Mouse (Mus musculus) liver, adult (tissue): ENCODE measurements around the gene Slc22a21.

ENCODE experiments used
- GATA4 ChIP-seq: IDR thresholded peaks from 2 replicates; pipeline ENCODE4 v1.6.1; 2014; ENCODE audit warnings: mild to moderate bottlenecking, low read length; ENCODE audit not compliant: insufficient replicate concordance

Slc22a21 gene

DNA sequence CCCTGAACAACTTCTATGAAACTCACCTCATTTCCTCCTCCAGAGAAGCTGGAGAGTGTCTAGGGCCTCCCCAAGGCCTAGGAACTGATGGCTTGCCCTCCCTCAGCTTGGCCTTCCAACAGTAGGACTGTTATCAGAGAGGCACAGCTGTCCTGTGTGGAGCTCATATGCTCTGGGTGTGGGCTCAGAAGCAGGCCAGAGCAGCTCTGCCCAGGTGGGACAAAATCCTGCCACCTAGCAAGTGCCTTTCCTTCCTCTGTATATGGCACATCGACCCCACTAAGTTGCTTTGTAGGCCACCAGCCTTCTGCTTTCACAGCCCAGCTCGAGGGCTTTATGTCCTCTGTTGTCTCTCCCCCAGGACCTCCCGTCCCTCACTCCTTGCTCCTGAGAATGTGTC is 24.6 kb upstream of the Slc22a21 start:
- TF ChIP-seq GATA4: no peak

DNA sequence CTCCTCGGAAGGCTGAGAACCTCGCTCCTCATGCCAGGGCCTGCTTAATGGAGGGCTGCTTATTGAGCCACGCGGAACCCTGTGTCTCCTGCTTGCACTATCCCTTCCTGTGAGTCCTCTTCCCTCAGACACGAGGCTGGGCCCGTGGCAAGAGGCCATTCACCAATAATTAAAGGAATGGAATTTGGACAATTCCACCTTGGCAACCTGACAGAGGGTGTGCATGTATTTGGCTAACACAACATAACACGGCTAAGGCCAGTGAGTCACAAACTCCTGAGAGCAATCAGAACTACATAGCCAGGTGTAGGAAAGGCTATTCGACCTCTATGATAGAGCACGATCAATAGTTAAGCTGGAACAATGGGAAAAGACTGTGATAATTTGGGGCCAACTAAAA is 24.1 kb upstream of the Slc22a21 start:
- no peak for TF ChIP-seq GATA4

DNA sequence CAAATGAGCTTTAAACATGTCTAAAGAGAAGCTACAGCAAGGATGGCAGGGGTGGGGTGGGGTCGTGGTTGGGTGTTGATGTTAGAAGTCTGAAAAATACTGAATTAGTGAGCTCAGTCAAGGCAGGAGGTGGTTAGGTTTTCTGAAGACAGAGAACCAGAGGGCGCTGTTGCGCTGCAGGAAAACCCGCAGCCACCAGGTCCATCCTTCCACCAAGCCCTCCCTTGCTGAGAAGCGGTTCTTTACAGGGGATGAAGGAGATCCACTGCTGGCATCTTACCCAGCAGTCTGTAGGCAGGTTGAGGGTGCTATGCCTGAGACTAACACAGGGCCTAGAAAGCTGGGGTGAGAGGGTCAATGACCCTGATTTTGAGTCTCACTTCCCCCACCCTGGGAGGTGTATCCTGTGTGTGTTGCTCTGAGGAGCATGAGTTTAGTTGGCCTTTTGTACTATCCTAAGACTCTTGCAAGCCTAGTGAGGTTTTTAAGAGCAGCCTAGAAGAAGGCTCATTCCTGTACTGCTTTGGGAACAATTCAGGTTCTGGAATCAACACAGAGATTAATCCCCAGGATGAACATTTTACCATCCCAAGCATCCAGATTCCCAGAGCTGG is 22.1 kb upstream of the Slc22a21 start:
- TF ChIP-seq GATA4: no peak

DNA sequence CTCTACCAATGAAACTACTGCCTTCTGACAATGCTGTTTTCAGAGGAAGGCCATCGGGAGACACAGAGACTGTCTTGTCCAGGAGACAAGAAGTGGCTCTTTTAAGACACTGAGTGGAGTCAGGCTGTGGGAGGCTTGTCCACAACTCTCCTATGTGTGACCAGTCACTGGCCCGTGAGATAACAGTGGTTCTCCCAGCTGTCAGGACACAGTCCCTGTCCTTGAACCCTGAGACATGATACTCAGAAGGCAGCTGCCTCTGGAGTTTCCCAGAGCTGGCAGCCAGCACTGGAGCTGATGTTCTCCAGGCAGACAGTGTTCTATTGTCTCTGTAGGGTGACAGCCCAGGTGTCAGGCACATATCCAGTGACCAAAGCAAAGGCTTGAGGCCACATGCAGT is 17.5 kb upstream of the Slc22a21 start:
- TF ChIP-seq GATA4: no peak

DNA sequence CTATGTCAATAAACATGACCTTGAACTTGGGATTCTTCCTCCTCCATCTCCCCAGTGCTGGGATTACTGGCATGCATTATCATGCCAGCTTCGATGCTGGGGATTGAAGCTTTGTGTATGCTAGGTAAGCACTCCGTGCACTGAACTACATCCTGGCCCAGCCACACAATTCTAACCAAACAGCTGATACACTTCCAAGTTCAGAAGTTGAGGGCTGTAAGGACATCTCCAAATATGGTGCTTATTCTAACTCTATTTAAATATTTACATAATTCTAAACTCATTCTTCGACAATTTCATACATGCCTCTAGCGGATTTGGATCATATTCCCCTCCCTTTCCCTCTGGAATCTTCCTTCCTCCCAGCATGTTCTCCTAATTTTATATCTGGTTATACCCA is 12.1 kb upstream of the Slc22a21 start:
- no peak for TF ChIP-seq GATA4

DNA sequence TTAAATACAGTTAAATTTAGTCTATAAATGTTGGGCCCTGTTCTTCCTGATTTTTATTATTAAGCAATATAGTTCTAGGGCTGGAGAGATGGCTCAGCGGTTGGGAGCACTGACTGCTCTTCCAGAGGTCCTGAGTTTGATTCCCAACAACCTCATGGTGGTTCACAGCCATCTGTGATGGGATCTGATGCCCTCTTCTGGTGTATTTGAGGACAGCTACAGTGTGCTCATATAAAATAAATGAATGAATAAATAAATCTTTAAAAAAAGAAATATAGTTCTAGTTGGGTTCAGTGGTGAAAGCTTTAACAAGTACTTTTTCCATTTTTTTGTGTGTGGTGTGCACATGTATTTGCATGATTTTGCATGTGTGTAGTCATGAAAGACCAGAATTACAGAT is 9.1 kb upstream of the Slc22a21 start:
- TF ChIP-seq GATA4: no peak

DNA sequence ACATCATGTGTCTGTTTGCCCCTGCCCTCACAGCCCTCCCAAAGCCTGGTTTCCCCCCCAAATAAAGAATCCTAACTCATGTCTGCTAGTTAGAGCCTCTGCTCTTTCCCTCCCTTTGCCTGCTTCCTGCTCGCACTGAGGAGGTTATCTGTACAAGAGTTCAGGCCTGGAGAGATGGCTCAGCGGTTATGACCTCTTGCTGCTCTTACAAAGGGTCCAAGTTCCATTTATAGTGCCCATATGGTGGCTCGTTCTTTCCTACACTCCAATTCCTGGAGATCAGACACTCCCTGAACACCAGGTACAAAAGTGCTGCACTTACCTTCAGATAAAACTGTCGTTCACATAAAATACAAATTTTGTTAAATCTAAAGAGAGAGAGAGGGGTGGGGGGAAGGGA is 7.9 kb upstream of the Slc22a21 start:
- no peak for TF ChIP-seq GATA4

DNA sequence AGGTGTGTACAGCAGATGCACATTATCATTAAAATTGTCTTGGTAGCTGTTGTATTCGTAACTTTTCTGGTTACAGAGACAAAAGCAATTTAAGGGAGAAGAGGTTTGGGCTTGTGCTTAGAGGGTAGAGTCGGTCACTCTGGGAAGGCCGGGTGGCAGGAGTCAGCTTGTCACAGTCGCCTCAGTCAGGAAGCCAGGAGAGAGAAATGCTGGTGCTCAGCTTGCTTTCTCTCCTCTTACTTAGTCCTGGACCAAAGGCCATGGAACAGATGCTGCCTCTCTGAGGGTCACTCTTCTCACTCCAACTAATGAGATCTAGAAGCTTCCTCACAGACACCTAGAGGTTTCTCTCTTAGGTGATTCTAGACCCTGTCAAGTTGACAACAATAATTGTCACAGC is 1.3 kb upstream of the Slc22a21 start:
- TF ChIP-seq GATA4: no peak

DNA sequence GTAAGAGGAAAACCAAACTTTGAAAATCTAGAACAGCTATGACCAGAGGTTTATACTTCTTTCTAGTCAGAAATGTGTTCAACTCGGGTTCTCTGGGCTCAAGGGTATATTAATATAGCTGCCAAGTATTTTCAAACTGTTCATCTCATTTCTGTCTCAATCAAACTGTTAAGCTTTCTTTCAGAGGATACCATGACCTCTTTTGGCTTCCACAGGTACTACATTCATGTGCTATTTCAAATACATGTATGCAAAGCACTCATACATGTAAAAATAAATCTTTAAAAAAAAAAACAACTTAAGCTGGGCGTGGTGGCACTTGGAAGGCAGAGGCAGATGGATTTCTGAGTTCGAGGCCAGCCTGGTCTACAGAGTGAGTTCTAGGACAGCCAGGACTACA is 2.5 kb downstream of the Slc22a21 start:
- TF ChIP-seq GATA4: no peak

DNA sequence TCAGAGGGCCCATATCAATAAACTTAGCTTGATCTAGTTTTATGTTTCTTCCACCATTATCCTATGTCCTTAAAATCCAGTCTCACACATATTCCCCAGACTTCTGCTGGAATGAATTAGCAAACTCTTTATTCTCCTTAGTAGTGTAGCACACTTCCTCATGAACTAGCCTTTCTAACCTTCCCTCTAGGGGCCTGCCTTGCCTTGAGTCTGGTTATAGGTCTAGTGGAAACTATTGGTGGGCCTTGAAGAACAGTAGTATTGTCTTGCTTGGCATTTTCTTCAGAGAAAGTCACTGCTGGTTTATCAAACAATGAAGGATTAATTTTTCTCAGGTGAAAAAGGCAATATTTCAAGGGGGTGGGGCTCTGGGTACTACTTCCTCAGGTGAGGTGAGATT is 4.6 kb downstream of the Slc22a21 start:
- TF ChIP-seq GATA4: no peak

DNA sequence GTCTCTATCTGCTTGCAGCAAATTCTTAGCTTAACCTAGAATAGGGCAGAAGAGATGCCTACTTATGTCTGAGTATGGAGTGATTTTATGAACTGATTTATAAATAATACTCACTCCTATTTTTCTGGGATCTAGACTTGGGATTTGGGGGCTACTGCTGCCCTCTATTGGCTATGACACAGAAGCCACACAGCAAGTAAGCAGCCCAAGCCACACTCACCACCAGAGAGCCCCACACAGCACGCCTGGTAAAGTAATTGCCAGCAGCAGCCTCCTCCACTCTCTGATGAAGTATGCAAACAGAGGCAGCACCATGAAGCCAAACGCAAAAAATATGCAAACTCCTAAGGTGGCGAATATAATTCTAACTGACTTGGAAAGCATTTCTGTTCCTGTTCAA is 21.1 kb downstream of the Slc22a21 start:
- no peak for TF ChIP-seq GATA4

DNA sequence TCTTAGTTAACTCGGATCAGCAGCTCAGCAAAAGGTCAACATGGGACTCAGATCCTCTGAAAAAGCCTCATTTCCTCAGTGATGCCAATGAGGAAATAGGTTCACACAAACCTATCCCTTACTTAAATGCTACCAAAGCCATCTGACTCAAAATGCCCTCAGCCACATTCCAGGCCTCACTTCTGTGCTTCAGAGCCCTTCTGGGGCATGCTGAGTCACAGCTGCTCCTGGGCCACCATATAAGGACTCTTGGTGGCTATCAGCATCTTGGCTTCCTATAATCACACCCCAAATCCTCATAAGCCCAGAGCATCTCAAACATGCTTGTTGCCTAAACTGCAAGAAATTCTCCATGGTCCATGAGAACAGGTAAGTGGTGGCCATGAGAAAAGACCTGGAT is 23.5 kb downstream of the Slc22a21 start:
- TF ChIP-seq GATA4: no peak

DNA sequence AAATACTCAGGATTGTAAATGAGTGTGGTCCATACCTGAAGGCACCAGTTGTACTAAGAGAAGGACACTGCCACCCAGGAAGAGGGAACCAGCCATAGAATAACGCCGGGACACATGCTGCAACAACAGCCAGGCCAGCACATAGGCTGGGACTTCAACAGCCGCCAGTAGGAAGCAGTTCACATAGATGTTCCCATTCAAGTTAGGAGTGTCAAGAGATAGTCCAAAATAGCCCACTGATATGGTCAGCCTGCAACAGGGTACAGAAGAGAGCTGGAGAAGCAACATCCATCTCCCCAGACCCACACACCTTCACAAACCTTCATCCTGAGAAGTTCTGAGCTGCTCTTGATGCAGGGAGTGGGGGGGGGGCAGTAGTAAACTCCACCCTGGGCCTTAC is 25.5 kb downstream of the Slc22a21 start:
- TF ChIP-seq GATA4: no peak

DNA sequence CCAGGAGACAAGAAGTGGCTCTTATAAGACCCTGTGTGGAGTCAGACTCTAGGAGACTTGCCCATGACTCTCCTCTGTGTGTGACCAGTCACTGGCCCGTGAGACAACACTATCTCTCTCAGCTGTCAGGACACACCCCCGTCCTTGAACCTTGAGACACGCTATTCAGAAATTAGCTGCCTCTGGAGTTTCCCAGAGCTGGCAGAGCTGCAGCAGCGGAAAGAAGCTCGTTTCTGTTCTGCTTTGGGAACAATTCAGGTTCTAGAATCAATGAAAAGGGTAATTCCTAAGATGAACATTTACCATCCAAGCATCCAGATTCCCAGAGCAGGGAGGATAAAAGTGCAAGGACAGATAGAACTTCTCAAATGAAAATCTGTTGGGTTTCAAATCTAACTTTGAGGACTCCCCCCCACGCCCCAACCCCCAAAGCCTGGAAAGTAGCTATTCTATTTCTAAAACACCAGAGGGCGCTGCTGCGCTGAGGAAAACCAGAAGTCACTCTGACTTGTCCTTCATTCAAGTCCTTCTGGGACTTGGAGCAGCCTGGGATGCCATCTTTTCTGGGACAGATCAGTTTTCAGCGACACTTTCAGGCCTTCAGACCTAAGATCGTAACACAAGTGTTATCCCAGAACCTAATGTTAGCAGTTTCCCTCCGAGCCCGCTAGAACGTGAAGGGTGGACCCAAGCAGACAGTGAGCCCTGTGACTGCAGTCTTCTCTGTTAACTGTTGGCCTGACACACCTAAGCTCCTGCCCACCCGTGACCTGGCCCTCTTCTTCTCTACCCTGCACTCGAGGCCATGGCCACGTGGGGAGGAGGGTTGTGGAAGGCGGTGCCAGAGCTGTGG is 48.8 kb downstream of the Slc22a21 start:
- no peak for TF ChIP-seq GATA4

DNA sequence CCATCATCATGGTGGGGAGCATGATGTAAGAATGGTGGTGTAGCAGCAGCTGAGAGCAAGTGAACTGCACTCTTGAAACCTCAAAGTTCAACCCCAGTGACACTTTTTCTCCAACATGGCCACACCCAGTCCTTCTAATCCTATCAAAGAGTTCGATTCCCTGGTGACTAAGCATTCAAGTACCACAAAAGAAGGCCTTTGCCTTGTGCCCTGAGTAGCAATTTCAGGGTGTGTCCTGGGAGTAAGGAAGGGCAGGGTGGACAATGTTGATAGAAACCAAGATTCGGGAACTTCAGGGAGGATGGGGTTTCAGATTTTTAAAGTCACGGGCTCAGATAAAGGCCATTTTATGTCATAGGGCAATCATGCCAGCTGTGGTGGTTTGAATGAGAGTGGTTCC is 50.4 kb downstream of the Slc22a21 start:
- TF ChIP-seq GATA4: no peak

DNA sequence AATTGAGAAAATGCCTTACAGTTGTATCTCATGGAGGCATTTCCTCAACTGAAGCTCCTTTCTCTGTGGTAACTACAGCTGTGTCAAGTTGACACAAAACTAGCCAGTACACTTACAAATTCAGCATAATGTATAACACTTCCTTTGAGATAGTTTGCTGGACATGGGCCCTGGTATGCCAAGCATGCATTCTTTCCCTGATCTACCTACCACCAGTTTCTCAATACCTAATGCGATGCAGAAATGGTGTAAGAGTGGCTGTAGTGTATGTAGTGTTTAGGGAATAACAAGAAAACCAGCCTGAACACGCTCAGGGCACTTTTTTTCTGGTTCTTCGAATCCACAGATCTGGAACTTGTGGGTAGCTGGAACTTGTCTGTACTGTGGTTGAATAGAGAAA is 51.5 kb downstream of the Slc22a21 start:
- no peak for TF ChIP-seq GATA4

DNA sequence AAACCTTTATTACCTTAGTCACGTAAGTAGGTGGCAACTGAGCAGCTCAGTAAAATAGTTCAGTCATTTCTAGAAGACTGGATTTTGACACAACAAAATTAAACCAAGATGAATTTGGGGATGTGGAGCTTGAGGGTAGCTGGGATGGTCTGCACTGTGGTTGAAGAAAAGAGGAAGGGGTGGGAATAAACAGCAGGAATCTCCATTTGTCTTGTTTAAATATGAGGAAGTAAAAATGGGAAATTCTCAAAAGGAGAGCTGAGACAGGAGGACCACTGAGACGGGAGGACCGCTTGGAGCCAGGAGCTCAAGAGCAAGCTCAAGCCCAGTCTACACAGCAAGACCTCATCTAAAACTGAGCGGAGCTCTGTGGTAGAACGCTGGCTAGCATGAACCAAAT is 53.8 kb downstream of the Slc22a21 start:
- no peak for TF ChIP-seq GATA4
